Mouse (Mus musculus) stomach, postnatal 0 days (tissue): ENCODE results near the gene Mapkapk5.

Source experiments
- CTCF ChIP-seq: IDR thresholded peaks from 2 replicates; pipeline ENCODE4 v1.5.1; 2016; ENCODE audit warnings: antibody characterized with exemption, low read depth, mild to moderate bottlenecking, moderate library complexity
- EP300 ChIP-seq: optimal IDR thresholded peaks from 2 replicates; pipeline ENCODE3; 2016; ENCODE audit warnings: antibody characterized with exemption

DNA sequence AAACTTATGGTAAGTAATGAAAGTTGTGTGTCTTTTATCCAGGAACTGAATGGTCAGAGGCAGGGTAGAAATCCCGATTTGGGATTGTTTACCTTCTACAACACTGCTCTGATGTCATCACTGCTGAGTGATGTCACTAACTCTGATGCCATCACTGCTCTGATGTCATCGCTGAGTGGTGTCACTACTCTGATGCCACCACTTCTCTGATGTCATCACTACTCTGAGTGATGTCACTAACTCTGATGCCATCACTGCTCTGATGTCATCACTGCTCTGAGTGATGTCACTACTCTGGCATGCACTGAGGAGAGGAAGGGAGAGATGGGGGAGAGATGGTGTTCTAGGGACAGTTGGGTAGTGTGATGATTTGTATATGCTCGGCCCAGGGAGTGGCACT is 16.7 kb upstream of the Mapkapk5 start:
- TF ChIP-seq CTCF (no peak), EP300 (no peak)
